Mouse (Mus musculus) left cerebral cortex, adult 2 months (tissue): ENCODE measurements around the gene Dcaf12. TPM values are rescaled to one million over a fixed set of nuclear protein-coding genes. Genes with fewer than 3 reads are reported as not detected.
A peak's percentile ranks its signal among the peaks of the same experiment; 100 is the strongest.

Source experiments
- DNase-seq, 2 experiments: peaks; one replicate each; pipeline ENCODE4 v3.0.0; 2021 to 2022; ENCODE audit warnings: low spot score in 2 of 2, mixed read lengths in 1 of 2; ENCODE audit errors: extremely low spot score in 1 of 2
- H3K27ac ChIP-seq: fragments of 200-600 bp; 2 replicates; pipeline ENCODE4 v1.8.1; 2022
- H3K4me3 ChIP-seq: fragments of 200-600 bp; 2 replicates; pipeline ENCODE4 v1.8.1; 2022
- CTCF ChIP-seq: fragments of 200-600 bp; IDR thresholded peaks from 2 replicates; pipeline ENCODE4 v1.8.1; 2022; ENCODE audit warnings: antibody characterized with exemption, mild to moderate bottlenecking, moderate library complexity
- intact Hi-C: fragments of 180-260 bp; cut with DNase I; formaldehyde crosslinking; loops from one replicate; pipeline ENCODE4 v1.15.1; 2025
- total RNA-seq, 2 experiments: library from RNA; stranded (reverse); gene quantifications; 2 replicates each; pipeline ENCODE4 v1.2.3; 2021

Gene Dcaf12
- total RNA-seq, 2 experiments from 2014 or later = 39.9 to 42.4 TPM

- Histone ChIP-seq H3K27ac (no peak overlapping the region), H3K4me3 (no peak overlapping the region)
- intact Hi-C loops = no loop called here
- peak; percentile 9 for TF ChIP-seq CTCF
- DNase-seq = no peak
Observed at GRCm38 (mm10) chr4:41340912-41341550, 26.3 kb upstream of the Dcaf12 start.

GRCm38 (mm10) chr4:41336546-41336945 lies 21.9 kb upstream of the Dcaf12 start:
- intact Hi-C loops = no loop called here

GRCm38 (mm10) chr4:41331698-41332421 lies 17.2 kb upstream of the Dcaf12 start:
- intact Hi-C loops = no loop called here
- no peak overlapping the region for H3K27ac ChIP-seq

More at GRCm38 (mm10) chr4:41336546-41336945, 21.9 kb upstream of the Dcaf12 start:
- no peak for DNase-seq
- no peak overlapping the region for H3K27ac ChIP-seq
- H3K4me3 ChIP-seq = no peak overlapping the region
- TF ChIP-seq CTCF = no peak

DNA sequence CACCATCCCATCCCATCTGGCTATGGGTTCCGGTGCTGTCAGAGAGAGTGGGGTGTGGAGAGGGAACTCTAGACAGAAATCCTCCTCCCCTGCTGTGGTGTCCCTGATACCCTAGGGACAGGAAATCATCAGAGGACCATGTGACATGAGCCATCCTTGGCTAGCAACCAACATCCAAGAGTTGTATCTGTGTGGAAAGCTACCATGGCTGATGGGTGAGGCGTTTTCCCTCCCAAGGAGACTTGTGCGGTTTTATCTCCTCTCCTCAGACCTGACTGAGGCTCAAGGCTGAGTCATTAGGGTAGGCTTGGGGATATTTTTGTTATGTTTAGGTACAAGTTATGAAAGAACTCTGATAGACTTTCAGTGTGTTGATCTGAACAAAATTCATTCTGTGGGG lies 16.4 kb upstream of the Dcaf12 start:
- no peak for TF ChIP-seq CTCF
- DNase-seq = no peak
- intact Hi-C loops = no loop called here
- no peak overlapping the region for H3K4me3 ChIP-seq
- no peak overlapping the region for H3K27ac ChIP-seq

More at GRCm38 (mm10) chr4:41331698-41332421, 17.2 kb upstream of the Dcaf12 start:
- no peak for DNase-seq
- H3K4me3 ChIP-seq = no peak overlapping the region
- no peak for TF ChIP-seq CTCF

GRCm38 (mm10) chr4:41329481-41329880 lies 14.8 kb upstream of the Dcaf12 start:
- intact Hi-C loops = no loop called here
- Histone ChIP-seq H3K4me3 (no peak overlapping the region), H3K27ac (no peak overlapping the region)
- DNase-seq = no peak
- TF ChIP-seq CTCF = no peak

DNA sequence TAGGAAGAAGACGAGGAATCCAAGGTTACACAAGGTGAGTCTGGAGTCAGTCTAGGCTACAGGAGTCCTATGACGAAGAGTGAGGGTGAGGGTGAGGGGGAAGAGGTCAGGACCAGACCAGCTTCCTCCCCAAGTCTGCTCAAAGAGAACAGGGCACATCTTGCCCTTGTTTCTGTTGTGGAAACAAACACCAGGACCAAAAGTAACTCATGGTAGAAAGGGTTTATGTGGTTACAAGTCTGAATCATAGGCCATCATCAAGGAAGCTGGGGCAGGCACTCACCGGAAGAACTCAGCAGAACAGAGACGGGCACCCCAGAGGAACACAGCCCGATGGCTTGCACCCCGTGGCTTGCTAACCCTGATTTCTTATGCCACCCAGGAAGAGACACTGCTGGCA lies 12.2 kb upstream of the Dcaf12 start:
- H3K27ac ChIP-seq = no peak overlapping the region
- no peak for DNase-seq
- no peak overlapping the region for H3K4me3 ChIP-seq
- no peak for TF ChIP-seq CTCF
- intact Hi-C loops = no loop called here

- intact Hi-C loops = no loop called here
- no peak for TF ChIP-seq CTCF
- no peak overlapping the region for H3K4me3 ChIP-seq
- DNase-seq = no peak
- no peak overlapping the region for H3K27ac ChIP-seq
Observed at GRCm38 (mm10) chr4:41320971-41321370, 6.3 kb upstream of the Dcaf12 start.

- no peak overlapping the region for H3K4me3 ChIP-seq
- no peak overlapping the region for H3K27ac ChIP-seq
- no peak; the same call in 1 of the 2 replicates for TF ChIP-seq CTCF
- intact Hi-C loops = no loop called here
- no peak for DNase-seq
Observed at GRCm38 (mm10) chr4:41318267-41318666, 3.6 kb upstream of the Dcaf12 start.

DNA sequence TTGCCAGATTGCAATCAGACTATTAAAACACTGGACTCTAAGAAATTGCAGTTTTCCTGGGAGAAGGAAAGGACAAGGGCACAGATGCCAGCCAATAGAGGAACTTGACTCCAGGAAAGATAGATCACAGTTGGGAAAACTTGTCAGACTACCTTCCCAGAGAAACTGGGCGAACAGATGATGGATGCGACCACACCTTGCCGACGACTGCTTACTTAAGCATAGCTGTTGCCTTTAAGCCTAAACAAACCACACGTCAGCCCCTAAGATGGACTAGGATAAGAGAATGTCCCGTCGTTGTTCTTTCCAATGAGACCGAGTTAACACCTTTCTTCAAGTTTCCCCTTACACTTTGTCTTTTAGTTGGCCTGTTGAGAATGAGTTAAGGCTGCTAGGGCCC lies 484 bp upstream of the Dcaf12 start:
- intact Hi-C loops = loop anchor here (2.0 kb wide), 1 partner anchor 76 kb away; no protein-coding TSS in a partner anchor
- H3K27ac ChIP-seq = peak overlapping the region; percentile 78
- TF ChIP-seq CTCF = no peak
- peak overlapping the region; percentile 93 for H3K4me3 ChIP-seq
- no peak for DNase-seq

- H3K27ac ChIP-seq = peak overlapping the region; percentile 97
- no peak for DNase-seq
- peak overlapping the region; percentile 93 for H3K4me3 ChIP-seq
- intact Hi-C loops = loop anchor here (1.0 to 2.0 kb wide), 3 partner anchors 36 to 77 kb away; partner anchors contain the start of gene Ubap2
- no peak for TF ChIP-seq CTCF
Observed at GRCm38 (mm10) chr4:41313722-41314121, 967 bp downstream of the Dcaf12 start.

- no peak overlapping the region for H3K4me3 ChIP-seq
- H3K27ac ChIP-seq = no peak overlapping the region
- TF ChIP-seq CTCF = no peak
- intact Hi-C loops = no loop called here
- no peak for DNase-seq
Observed at GRCm38 (mm10) chr4:41310567-41311563, 3.8 kb downstream of the Dcaf12 start.

DNA sequence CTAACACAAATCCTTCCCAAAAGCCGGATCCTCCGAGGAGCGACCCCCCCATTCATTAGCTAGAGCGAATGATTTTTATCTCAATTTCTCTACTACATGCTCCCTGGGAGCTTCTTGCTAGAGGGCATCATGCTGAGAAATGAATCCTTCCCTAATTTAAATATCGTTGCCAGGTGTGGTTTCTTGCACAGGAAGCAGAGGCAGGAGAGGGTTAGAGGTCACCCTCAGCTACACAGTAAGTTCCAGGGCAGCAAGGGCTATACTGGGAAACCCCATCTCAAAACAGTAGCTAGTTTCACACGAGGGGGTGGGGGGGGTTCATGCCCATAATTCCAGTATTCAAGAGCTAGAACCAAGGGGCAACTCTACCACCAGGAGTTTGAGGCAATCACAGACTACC lies 7.3 kb downstream of the Dcaf12 start:
- DNase-seq = no peak
- no peak for TF ChIP-seq CTCF
- Histone ChIP-seq H3K27ac (no peak overlapping the region), H3K4me3 (no peak overlapping the region)
- intact Hi-C loops = no loop called here
